Comparison of ENCODE assay signal across 13 mouse cellular contexts in the genomic region with DNA sequence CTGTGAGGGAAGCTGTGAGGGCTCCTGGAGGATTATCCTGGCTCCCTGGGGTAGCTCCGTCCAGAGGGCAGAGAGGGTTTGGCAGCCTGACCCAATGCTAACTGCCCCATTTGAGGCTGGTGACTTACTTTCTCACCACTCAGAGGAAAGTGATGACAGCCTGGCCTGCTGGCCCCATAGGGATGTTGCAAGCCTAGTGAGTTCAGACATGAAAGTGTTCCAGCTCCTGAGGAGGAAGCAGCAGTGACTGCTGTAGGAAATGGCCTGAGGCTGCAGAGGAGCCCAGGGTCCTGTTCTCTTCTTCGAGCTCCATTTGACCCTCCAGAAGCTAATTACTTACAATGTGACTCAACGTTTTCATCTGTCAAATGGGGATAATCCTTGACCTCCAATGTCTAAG.
A peak's percentile ranks its signal among the peaks of the same experiment; 100 is the strongest.
DNase-seq lines count a peak whose midpoint lies in the region; ATAC-seq and TF ChIP-seq lines count a peak whose summit lies in the region.
"Had no signal": no experiment of that assay in that cellular context is flagged by ENCODE, and none has a peak within 500 bp of the region (broad histone marks: within the 10 kb centered on the region; RNA-seq: fewer than 3 reads in every experiment).

No protein-coding gene starts in this region.

- no peak overlapping the region for H3K4me3 ChIP-seq in layer of hippocampus, adult 2 months
- no peak overlapping the region for H3K4me3 ChIP-seq in bone marrow, adult 2 months (replicated peaks; ENCODE audit: control insufficient read depth, low read depth, low read length)
- H3K4me3 ChIP-seq in liver, embryonic 14.5 days (ENCODE audit: insufficient read depth in 1 of 2, low read depth in 2 of 2, low read length in 2 of 2): no peak overlapping the region
- H3K4me3 ChIP-seq: hindbrain, embryonic 13.5 days; midbrain, embryonic 10.5 days had no signal

- H3K36me3 ChIP-seq in liver, embryonic 14.5 days (replicated peaks; ENCODE audit: control insufficient read depth, insufficient read depth, low read depth): peaks cover 2% of the 10 kb centered on the region; the same call in 1 of the 2 replicates

- no peak for ATAC-seq in liver, embryonic 14.5 days (ENCODE audit: insufficient read depth)
- ATAC-seq in monocyte, adult 5-6 weeks (replicated peaks; ENCODE audit: insufficient number of reproducible peaks, low FRiP score, low TSS enrichment, poor library complexity, severe bottlenecking): peak; percentile 82

- H3K9me3 ChIP-seq in liver, embryonic 14.5 days (ENCODE audit: control insufficient read depth, low read length): no peaks in the 10 kb centered on the region
- H3K9me3 ChIP-seq: G1E; hindbrain, embryonic 13.5 days; midbrain, embryonic 10.5 days had no signal

- no peak for DNase-seq in layer of hippocampus, adult 2 months (ENCODE audit: low spot score in 2 of 2)
- DNase-seq in layer of hippocampus, postnatal 25 days (ENCODE audit: extremely low spot score in 1 of 2, low spot score in 1 of 2): no peak
- no peak for DNase-seq in liver, embryonic 14.5 days (ENCODE audit: low read depth in 3 of 3, low spot score in 3 of 3)
- DNase-seq in thymus, postnatal 36 days: no peak
- DNase-seq in cerebellum, adult 9-11 months: no peak
- DNase-seq: cerebellum, postnatal 36 days; kidney, postnatal 10 days; right cerebral cortex, postnatal 14 days had no signal

- no peak for TF ChIP-seq EP300 in liver, embryonic 14.5 days (IDR thresholded peaks at IDR 0.05; ENCODE audit: low read depth)

- no peak overlapping the region for H3K9ac ChIP-seq in liver, embryonic 14.5 days (replicated peaks)
- H3K9ac ChIP-seq: hindbrain, embryonic 13.5 days had no signal

- H3K4me1 ChIP-seq in bone marrow, adult 2 months (ENCODE audit: control insufficient read depth, insufficient read depth, low read length): peaks cover 12% of the 10 kb centered on the region
- peaks cover 56 to 79% of the 10 kb centered on the region in 2 experiments for H3K4me1 ChIP-seq in liver, embryonic 14.5 days (replicated peaks; ENCODE audit: control insufficient read depth in 2 of 2, insufficient read depth in 2 of 2, low read length in 1 of 2)

- no peak overlapping the region for H3K4me2 ChIP-seq in liver, embryonic 14.5 days (ENCODE audit: low read depth)
- H3K4me2 ChIP-seq: hindbrain, embryonic 13.5 days had no signal

- 30% methylated on average over 3 of the region's 3 CpGs for WGBS in bone marrow, adult 2 months
- 51% methylated on average over 3 of the region's 3 CpGs for WGBS in liver, embryonic 14.5 days (ENCODE audit: insufficient replicate concordance)

- no peaks in the 10 kb centered on the region for H3K27me3 ChIP-seq in liver, embryonic 14.5 days (ENCODE audit: control insufficient read depth, insufficient read depth, low read length)
- H3K27me3 ChIP-seq: hindbrain, embryonic 13.5 days had no signal

- no peak overlapping the region for H3K27ac ChIP-seq in layer of hippocampus, adult 2 months
- peak overlapping the region; percentile 62 for H3K27ac ChIP-seq in bone marrow, adult 2 months (ENCODE audit: control insufficient read depth, insufficient read depth, low read depth, low read length, poor library complexity)
- H3K27ac ChIP-seq in liver, embryonic 14.5 days: no peak overlapping the region
- H3K27ac ChIP-seq: hindbrain, embryonic 13.5 days; midbrain, embryonic 10.5 days had no signal

- TF ChIP-seq CTCF in layer of hippocampus, adult 2 months (conservative IDR thresholded peaks at IDR 0.05): 0 out of 2 replicates have a peak, but pooled peaks have one; percentile 3
- TF ChIP-seq CTCF in bone marrow, adult 2 months (IDR thresholded peaks at IDR 0.05; ENCODE audit: control insufficient read depth, insufficient read depth, low read length): no peak
- TF ChIP-seq CTCF in liver, embryonic 14.5 days (IDR thresholded peaks at IDR 0.05; ENCODE audit: low read depth): 0 out of 2 replicates have a peak, but pooled peaks have one; percentile 4

- TF ChIP-seq POLR2A in bone marrow, adult 2 months (IDR thresholded peaks at IDR 0.05; ENCODE audit: borderline replicate concordance, control insufficient read depth, low read depth, low read length): no peak
